Mouse (Mus musculus): Measurements from ENCODE around the gene Plxnb3. TPM values are rescaled to one million over a fixed set of nuclear protein-coding genes. Genes with fewer than 3 reads are reported as not detected.

Plxnb3 gene
- not detected for total RNA-seq (2023)

DNA sequence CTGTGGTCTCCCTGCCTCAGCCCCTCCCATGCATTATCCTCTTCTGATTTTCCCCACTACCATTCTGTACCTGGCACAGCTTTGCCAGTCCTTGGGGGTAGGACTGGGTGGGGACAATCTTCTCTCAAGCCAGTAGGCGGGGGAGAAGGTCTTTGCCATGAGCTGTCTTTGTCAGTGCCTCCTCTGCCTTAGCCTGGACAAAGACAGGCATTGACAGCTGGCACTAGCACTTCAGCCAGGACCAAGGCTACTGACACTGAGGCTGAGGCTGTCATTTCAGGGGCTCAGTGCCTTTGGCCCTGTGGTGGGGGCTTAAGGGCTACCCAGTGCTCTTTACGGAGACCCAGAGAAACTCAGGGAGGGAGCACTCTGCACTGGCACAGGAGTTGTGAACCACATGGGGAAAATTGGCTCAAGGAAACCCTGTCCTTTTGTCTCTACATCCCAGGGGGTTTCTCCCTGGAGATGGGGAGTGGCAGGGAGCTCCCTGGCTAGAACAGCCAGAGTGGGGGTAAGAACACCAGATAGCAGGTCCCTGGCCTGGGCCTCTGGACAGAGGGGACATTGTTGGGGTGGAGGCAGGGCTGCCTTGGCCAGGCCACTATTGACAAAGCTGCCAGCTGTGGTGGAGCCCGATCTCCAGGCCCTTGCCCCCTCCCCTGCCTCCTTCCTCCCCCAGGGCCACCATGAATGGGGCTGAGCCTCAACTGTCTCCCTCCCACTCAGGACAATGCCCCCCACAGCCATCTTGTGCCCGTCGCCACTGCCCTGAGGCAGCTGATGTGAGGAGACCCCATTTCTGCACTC lies at the start of gene Plxnb3:
TSS of gene Plxnb3 (plus strand) at position 757 of the 807 bp plus-strand sequence.

DNA sequence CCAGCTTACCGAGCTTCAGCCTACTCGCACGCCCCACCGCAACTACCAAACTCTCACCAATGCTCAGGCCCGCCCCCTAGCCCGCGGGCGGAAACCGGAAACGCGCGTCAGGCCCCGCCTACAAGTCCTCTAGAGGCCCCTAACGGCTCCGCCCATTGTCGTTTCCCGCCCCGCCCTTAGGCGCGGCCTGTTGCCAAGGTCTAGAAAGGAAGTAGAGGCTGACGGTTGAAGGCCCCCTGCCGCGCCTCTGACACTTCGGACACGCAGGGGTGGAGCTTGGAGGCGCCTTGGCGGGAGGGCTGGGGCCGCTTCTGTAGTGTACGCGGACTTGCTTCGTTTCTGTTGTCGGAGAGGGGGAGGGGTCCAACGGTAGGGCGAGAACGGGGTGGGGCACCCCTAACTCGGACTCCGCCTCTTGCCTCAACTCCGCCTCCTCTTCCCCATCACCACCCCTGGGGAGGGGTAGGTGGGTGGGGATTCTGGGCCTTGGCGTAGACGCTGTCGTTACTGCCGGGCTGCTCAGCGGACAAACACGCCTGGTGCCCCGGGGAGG lies 40.7 kb upstream of the Plxnb3 start, which contains the start of the genes Bcap31 and Abcd1:
TSS of gene Bcap31 (minus strand) at position 67 of the 553 bp plus-strand sequence.
TSS of gene Abcd1 (plus strand) at position 489 of the 553 bp plus-strand sequence.

DNA sequence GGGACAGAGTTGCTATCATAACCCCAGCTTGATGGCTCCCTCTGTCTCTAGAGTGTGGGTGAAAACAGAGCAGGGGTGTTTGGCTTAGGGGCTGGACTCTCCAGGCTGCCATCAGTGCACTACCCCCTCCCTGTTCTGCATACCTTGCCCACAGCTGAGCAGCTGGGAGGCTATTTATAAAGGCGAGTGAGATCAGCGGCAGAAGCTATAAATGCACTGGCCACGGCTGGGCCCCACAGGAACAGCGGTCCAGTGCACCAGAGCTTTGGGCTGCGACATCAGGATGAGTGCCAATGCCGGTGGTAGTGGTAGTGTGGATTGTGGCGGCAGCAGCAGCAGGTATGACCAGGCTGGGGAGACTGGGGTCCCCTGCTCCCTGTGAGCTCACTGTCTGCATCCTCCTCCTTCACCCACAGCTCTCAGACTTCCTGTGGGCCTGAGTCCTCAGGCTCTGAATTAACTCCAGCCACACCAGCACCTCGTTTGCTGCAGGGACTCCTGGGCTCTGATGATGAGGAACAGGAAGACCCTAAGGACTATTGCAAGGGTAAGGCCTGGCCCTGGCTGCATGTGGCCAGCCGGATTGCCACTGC lies 17.4 kb downstream of the Plxnb3 start, which contains the start of gene Srpk3:
TSS of gene Srpk3 (plus strand) at position 238 of the 593 bp plus-strand sequence.

DNA sequence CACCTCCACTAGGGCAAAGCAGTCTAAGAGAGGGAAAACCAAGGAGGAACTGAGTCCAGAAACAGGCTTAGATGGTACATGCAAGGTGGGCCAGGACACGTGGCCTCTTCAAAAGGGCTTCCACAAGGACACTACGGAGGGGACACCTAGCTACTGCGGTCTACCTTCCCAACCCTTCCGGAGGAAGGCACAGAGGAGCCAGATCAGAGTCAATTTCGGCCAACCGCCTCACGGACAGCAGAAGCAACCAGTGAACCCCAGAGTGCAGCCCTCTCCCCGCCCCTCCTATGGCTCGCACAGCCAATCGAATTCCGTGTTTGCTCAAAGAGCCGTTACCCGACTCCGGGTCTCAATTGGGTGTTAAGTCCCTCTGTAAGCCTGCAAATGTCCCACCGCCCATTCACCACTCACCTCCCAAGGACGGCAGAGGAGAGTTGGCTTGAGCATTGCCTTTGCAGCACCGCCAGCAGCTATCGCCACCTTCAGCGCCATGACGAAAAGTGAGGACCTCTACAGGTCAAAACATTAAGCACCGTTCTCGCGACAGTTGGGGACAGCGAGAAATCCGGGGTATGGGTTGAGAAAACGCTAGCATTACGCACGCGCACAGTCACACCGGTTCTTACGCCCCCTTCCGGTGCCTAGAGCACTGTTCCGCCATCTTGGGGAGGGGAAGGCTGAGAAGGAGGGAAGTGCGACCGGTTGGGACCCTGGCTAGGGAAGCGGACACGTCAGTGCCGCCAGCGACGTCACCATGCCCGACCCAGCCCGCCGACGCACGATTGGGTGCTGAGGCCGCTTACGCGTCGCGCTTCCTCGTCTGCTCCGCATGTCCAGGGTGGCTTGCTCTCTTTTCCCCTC lies 29.7 kb downstream of the Plxnb3 start, which contains the start of the genes Idh3g and Ssr4:
TSS of gene Idh3g (minus strand) at position 534 of the 861 bp plus-strand sequence.
TSS of gene Ssr4 (plus strand) at position 665 of the 861 bp plus-strand sequence.

Other genes with a start within 250 kb of the Plxnb3 start
- gene Dusp9, start 117.7 kb upstream of the Plxnb3 start, total RNA-seq (2023), result 0.27 TPM
- gene Pnck, start 97.0 kb upstream of the Plxnb3 start, total RNA-seq (2023), result 0.92 TPM
- gene Slc6a8, start 83.9 kb upstream of the Plxnb3 start, total RNA-seq (2023), result 1.0 TPM
- gene Bcap31, start 40.9 kb upstream of the Plxnb3 start, total RNA-seq (2023), result 122 TPM
- 39.5 TPM for gene Abcd1, start 40.5 kb upstream of the Plxnb3 start, total RNA-seq (2023)
- 7.0 TPM for gene Srpk3, start 17.3 kb downstream of the Plxnb3 start, total RNA-seq (2023)
- 137 TPM for gene Idh3g, start 29.8 kb downstream of the Plxnb3 start, total RNA-seq (2023)
- 106 TPM for gene Ssr4, start 29.9 kb downstream of the Plxnb3 start, total RNA-seq (2023)
- 3.0 TPM for gene Pdzd4, start 67.9 kb downstream of the Plxnb3 start, total RNA-seq (2023)
- gene Avpr2, start 135.0 kb downstream of the Plxnb3 start, total RNA-seq (2023), result not detected
- 50.8 TPM for gene L1cam, start 139.0 kb downstream of the Plxnb3 start, total RNA-seq (2023)
- 295 TPM for gene Arhgap4, start 164.8 kb downstream of the Plxnb3 start, total RNA-seq (2023)
- gene Naa10, start 164.9 kb downstream of the Plxnb3 start, total RNA-seq (2023), result 70.7 TPM
- gene Renbp, start 173.8 kb downstream of the Plxnb3 start, total RNA-seq (2023), result 5.5 TPM
- 84.8 TPM for gene Hcfc1, start 209.3 kb downstream of the Plxnb3 start, total RNA-seq (2023)